Mouse (Mus musculus) left cerebral cortex, postnatal 36 days (tissue): ENCODE results near the gene Il22ra1. TPM values are rescaled to one million over a fixed set of nuclear protein-coding genes. Genes with fewer than 3 reads are reported as not detected.

ENCODE experiments used
- DNase-seq, 2 experiments: peaks; one replicate each; pipeline ENCODE4 v3.0.0; 2021 to 2022; ENCODE audit warnings: low spot score in 2 of 2, mixed read lengths in 1 of 2
- intact Hi-C: fragments of 180-260 bp; cut with DNase I; formaldehyde crosslinking; loops from one replicate; pipeline ENCODE4 v1.15.1; 2025
- total RNA-seq, 2 experiments: library from RNA; stranded (reverse); gene quantifications; 2 replicates each; pipeline ENCODE4 v1.2.3; 2021

Gene Il22ra1
- total RNA-seq, 2 experiments from 2014 or later = 0.12 to 0.20 TPM

DNA sequence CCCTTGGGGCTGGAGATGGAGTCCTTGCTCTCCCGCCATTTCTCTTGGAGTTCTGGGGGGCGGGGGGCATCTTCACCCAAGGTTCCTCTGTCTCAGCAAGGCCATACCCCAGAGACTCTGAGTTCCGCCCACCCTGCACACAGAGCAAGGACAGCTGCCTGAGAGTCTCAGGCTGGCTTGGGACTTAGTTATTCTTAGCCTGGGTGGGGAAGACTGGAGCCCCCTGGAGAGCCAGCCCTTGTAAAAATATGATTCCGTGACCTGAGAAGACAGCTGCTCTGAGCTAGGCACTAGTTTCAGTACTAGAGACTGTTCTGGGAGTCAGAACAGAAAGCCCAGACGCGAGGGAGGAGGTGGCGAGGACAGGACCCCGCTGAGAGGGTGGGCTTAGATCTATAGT lies 37.7 kb downstream of the Il22ra1 start:
- DNase-seq = no peak
- intact Hi-C loops = loop anchor here (5.0 kb wide), 1 partner anchor 83 kb away; no protein-coding TSS in a partner anchor

- intact Hi-C loops = loop anchor here (5.0 kb wide), 1 partner anchor 85 kb away; no protein-coding TSS in a partner anchor
Measured at GRCm38 (mm10) chr4:135766976-135767375, 39.0 kb downstream of the Il22ra1 start.

DNA sequence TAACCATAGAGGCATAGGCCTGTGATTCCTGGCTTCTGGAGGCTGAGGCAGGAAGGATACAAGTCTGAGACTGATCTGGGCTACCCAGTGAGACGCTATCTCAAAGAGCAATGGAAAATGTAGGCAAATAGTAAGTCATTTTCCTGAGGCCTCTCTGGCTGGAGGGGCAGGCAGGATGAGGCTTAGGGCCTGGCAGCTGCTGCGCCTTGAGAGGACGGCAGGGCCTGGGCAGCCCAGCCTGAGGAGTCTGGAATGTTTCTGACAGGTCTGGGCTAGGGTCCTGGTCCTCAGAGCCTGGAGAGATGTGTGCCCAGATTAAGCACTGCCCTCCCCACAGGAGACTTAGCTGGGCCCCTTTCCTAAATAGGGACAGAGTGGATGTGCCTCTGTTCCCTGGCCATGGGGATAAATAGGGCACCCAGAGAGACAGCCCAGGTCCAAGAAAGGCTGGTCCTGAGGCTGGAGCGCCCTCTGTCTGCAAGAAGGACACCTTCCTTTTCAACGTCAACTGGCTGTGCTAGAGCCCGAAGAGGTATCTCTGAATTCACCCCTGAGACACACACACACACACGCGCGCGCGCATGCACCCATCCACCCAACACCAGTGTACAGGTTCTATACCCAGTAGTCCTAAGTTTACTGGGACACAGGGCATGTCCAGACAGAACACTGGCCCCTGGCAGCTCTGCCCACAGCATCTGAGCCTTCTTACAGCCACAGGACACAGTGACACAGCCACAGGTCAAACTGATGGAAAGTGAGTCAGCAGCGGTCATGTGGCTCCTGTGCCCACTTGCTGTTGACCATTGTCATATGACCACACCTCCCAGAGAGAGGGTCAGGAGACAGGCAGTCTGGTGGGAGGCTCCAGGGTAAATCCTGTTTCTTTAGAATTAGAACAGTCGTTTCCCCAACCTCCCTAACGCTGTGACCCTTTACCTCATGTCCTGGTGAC lies 40.9 kb downstream of the Il22ra1 start:
- intact Hi-C loops = loop anchor here (5.0 kb wide), 1 partner anchor 87 kb away; no protein-coding TSS in a partner anchor
- peak; percentile 12 to 19 for DNase-seq

More at GRCm38 (mm10) chr4:135766976-135767375, 39.0 kb downstream of the Il22ra1 start:
- DNase-seq = no peak

DNA sequence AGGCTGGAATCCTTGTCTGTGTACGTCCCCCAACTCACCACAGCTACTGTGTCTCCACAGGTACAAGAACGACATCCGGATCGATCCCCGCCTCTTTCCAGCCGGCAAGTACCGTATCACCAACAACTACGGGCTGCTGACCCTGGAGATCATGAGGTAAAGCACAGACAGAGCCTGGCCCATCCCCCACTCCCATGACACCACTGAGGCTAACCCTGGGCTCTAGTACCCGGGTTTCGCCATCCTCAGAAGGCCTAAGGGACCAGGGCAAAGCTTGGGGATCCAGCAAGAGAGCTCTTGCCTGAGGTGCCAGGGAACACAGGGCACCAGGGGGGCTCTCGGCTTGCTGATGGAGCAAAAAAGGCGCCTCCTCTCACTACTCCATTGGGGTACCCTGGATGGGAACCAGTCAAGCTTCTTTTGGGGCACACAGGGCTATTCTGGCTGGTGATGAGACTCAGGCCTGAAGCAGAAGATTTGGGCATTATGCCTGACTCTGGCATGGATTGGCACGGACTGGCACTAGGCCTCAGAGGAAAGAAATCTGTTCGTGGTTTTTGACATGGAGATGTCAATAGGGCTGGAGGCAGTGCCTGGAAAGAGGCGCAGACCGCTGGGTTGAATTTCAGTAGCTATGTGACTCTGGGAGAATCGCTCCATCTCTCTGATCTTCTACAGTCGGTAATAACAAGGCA lies 42.8 kb downstream of the Il22ra1 start:
- DNase-seq = no peak
- intact Hi-C loops = loop anchor here (10.0 kb wide), 1 partner anchor 256 kb away; no protein-coding TSS in a partner anchor

DNA sequence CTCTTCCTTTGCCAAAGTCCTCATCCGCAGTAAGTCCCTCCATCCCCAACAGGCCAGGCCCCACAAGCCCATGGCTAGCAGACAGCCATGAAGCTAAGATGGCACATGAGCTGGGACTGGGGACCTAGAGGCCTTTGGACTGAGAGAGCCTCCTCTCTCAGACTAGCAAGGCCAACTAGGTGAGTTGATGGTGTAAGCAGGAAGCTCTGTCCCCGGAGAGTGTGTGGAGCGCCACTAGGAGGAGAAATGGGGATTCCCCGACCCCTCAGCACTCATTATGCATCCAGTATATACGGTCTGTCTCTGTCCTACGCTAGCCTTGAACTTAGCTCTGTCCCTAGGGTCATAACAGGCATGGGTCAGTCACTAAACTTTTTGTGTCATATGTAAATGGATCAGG lies 43.6 kb downstream of the Il22ra1 start:
- no peak for DNase-seq
- intact Hi-C loops = loop anchor here (10.0 kb wide), 1 partner anchor 257 kb away; no protein-coding TSS in a partner anchor

DNA sequence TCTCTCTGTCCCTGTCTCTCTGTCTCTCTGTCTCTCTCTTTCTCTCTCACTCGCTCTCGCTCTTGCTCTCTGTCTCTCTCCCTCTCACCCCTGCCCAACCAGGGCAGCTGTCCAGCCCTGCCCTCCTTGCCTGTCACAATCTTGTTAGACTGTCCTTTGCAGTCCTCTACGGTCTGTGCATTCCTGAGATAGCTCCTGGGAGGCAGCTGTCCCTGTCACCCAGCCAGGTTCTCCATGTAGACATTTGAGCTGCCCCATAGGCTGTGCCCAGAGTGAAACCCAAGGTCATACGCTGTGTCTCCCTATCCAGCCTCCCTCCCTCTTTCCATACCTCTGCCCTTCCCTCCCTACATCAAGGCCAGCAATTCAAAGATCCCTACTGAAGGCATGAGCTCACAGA lies 44.7 kb downstream of the Il22ra1 start:
- intact Hi-C loops = loop anchor here (10.0 kb wide), 1 partner anchor 258 kb away; no protein-coding TSS in a partner anchor
- DNase-seq = no peak

DNA sequence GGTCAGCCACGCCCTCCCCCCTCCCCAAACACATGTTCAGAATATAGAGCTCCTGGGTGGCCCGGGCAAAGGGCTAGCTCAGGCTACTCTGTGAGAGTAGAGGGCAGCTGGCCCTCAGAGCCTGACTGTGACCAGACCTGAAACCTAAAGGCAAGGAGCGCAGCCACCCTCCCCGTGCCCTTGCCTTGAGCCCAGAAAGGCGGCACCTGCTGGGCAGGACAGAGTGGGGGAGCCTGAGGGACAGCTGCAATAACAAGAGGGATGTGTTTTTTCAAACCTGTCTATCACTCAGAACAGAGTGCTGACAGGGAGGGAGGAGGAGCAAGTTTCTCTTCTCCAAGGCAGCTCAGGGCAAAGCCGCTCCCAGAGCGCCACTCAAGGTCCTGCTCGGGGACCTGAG lies 46.5 kb downstream of the Il22ra1 start:
- no peak for DNase-seq
- intact Hi-C loops = loop anchor here (10.0 kb wide), 1 partner anchor 260 kb away; no protein-coding TSS in a partner anchor

- no peak for DNase-seq
- intact Hi-C loops = loop anchor here (10.0 kb wide), 1 partner anchor 262 kb away; no protein-coding TSS in a partner anchor
Measured at GRCm38 (mm10) chr4:135776850-135777249, 48.9 kb downstream of the Il22ra1 start.

GRCm38 (mm10) chr4:135779661-135780060 lies 51.7 kb downstream of the Il22ra1 start:
- no peak for DNase-seq
- intact Hi-C loops = loop anchor here (10.0 kb wide), 1 partner anchor 265 kb away; no protein-coding TSS in a partner anchor

DNA sequence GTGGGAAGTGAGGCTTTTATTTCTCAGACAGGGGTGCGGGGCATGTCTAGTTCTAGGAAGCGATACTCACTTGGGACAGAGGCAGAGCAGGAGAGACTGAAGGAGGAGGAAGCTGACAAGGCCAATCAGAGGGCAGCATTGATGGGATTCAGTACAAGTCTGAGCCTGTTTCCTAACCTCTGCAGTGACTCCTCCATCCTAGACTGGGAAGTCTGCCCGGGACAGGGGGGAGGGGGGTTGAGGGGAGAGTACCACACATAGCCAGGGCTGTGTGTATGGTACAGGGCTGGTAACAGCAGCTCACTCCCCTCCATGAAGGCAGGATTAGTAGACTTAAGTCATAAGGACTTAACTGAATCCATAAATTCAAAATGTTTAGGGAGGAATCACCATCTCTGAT lies 52.3 kb downstream of the Il22ra1 start:
- intact Hi-C loops = no loop called here
- no peak for DNase-seq

GRCm38 (mm10) chr4:135781304-135781703 lies 53.3 kb downstream of the Il22ra1 start:
- intact Hi-C loops = no loop called here
- no peak for DNase-seq

- no peak for DNase-seq
- intact Hi-C loops = no loop called here
Measured at GRCm38 (mm10) chr4:135786581-135786980, 58.6 kb downstream of the Il22ra1 start.

DNA sequence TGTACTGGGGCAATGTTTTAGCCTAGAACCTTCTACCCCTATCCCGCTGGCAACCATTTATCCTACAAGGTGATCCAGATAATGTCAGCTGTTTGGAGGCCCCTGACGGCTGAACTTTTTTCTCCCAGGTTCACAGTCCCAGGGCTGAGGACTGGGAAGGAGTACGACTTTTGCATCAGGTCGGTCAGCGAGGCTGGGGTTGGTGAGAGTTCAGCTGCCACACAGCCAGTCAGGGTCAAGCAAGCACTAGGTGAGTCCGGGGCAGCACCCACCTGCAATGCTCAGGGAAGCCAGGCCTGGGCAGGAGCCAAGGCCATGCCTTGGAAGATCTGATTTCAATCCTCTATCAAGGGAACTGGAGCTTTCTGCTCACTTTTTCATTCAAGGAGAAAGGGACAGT lies 59.3 kb downstream of the Il22ra1 start:
- intact Hi-C loops = no loop called here
- DNase-seq = no peak

GRCm38 (mm10) chr4:135789135-135789534 lies 61.2 kb downstream of the Il22ra1 start:
- intact Hi-C loops = no loop called here
- DNase-seq = no peak

DNA sequence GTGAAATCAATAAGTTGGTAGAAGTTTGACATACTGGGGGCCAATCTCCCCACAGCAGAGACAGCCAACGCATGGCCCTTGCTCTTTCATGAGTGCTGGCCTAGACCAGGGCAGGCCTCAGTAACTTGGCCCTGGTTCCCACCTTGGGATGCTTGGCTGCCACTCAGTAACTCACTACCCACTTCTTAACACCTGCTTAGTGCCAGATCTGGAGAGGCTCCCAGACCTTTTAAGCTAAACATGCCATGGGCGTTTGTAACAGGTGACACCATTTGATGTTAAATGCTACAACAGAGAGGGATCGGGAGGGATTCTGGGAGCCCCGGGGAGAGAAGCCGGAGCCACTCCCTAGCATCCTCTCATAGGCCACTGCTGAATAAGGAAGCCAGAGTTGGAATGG lies 64.8 kb downstream of the Il22ra1 start:
- intact Hi-C loops = no loop called here
- no peak for DNase-seq

GRCm38 (mm10) chr4:135797931-135798330 lies 70.0 kb downstream of the Il22ra1 start:
- DNase-seq = no peak
- intact Hi-C loops = no loop called here

GRCm38 (mm10) chr4:135801543-135801942 lies 73.6 kb downstream of the Il22ra1 start:
- peak; percentile 77 to 78 for DNase-seq
- intact Hi-C loops = loop anchor here (1.0 to 5.0 kb wide), 2 partner anchors 76 to 121 kb away; partner anchors contain the start of gene Fuca1
